Mouse (Mus musculus): ENCODE results near the gene Slc25a25.

Gene Slc25a25

GRCm38 (mm10) chr2:32459657-32460056 is 8.4 kb upstream of the Slc25a25 start:
- DNase-seq (ENCODE audit: low spot score in 2 of 2): no peak

DNA sequence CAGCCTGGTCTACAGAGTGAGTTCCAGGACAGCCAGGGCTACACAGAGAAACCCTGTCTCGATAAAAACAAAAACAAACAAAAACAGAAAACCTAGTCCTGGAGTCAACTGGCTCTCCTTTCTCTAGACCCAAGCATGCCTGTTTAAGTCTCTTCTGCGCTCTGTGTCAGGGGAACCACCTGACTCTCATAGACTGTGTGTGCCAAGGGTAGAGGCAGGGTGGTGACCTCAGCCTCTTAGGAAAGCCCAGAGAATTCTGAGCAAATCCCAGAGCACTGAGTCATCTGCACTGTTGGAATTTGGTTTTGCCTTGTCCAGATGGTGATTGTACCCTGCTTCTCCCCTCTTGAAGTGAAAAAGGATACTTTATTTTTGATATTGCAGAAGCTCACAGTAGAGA is 7.1 kb upstream of the Slc25a25 start:
- no peak for DNase-seq (ENCODE audit: low spot score in 2 of 2)

DNA sequence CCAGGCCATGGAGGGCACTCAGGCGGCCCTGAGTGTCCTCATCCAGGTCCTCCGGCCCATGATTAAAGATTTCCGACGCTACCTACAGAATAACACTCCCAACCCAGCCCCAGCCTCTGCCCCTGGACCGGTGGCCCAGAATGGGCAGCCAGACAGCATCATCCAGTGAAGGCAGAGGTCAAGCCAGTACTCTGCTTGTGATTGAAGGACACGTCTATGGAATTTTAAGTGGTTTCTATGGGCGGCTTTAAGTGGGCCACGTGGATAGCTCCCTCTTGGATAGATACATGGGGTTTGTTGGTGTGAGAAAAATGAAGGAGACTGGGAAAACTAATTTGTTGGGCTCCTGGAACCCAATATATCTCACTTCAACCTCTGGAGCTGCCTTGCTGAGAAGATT is 3.9 kb upstream of the Slc25a25 start:
- DNase-seq (ENCODE audit: low spot score in 2 of 2): no peak

DNA sequence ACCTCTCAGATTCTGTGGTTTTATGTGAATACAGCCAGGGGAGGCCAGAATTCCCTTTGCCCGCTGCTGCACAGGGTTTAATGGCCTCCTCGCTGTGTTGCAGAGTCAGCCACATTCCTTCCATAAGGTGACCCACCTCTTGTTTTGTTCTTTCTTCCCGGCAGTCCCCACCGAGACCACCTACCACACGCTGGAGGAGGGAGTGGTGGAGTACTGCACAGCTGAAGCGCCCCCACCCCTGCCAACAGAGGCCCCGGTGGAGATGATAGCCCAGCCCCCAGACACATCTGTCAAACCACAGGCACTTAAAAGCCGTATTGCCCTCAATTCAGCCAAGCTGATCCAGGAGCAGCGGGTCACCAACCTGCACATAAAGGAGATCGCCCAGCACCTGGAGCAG is 3.4 kb upstream of the Slc25a25 start:
- DNase-seq (ENCODE audit: low spot score in 2 of 2): no peak

- DNase-seq (ENCODE audit: low spot score in 2 of 2): no peak
Measured at GRCm38 (mm10) chr2:32453641-32454303, 2.5 kb upstream of the Slc25a25 start.

- no peak for DNase-seq (ENCODE audit: low spot score in 2 of 2)
Measured at GRCm38 (mm10) chr2:32452441-32452971, 1.3 kb upstream of the Slc25a25 start.

DNA sequence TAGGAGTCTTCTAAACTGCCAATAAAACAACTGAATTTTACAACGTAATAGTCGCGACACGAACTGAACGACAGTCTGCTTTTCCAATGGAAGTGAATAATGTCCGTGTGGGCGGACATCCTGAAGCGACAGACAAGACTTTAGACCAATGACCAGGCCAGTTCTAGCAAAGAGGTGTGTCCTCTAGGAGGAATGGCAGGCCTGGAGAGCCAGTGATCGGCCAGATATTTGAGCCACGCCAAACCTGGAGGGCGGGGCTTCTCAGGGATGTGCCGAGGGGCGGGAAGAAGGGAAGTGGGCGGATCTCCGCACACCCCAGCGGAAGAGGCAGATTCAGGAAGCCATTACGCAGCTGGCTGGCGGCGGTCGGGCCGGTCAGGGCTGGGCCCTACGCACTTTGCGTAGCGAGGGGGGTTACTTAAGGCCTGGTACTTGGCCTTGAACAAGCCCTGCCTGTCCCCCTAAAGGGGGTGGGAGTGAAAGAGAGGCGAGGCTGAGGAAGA is 676 bp upstream of the Slc25a25 start:
- DNase-seq (ENCODE audit: low spot score in 2 of 2): peak; percentile 98 to 99

GRCm38 (mm10) chr2:32449761-32450754 is 1.2 kb downstream of the Slc25a25 start, which contains the start of gene Naif1:
Gene Naif1, plus strand, starts transcription at chr2:32450457.
- peak in 1 of 2 experiments; percentile 52 for DNase-seq (ENCODE audit: low spot score in 2 of 2)

DNA sequence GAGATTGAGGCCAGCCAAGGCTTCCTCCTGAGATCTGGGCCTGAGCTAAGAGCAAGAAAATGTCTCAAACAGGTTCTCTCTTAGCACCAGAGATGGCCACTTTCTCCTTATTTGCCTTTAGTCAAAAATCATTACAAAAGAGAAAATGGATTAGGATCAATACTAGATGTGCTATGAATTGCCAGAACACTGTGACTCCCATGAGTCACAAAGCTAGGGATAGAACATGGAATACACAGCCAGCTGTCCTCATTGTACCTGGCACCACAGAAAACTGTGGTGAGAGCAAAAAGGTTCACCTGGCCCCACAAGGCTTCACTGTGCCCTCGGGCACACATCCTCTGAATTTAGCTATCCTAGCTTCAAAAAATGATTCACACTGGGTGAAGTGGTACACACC is 2.8 kb downstream of the Slc25a25 start:
- DNase-seq (ENCODE audit: low spot score in 2 of 2): no peak

- peak in 1 of 2 experiments; percentile 62 for DNase-seq (ENCODE audit: low spot score in 2 of 2)
Measured at GRCm38 (mm10) chr2:32447264-32447936, 3.8 kb downstream of the Slc25a25 start.

GRCm38 (mm10) chr2:32445535-32445934 is 5.7 kb downstream of the Slc25a25 start:
- no peak for DNase-seq (ENCODE audit: low spot score in 2 of 2)

DNA sequence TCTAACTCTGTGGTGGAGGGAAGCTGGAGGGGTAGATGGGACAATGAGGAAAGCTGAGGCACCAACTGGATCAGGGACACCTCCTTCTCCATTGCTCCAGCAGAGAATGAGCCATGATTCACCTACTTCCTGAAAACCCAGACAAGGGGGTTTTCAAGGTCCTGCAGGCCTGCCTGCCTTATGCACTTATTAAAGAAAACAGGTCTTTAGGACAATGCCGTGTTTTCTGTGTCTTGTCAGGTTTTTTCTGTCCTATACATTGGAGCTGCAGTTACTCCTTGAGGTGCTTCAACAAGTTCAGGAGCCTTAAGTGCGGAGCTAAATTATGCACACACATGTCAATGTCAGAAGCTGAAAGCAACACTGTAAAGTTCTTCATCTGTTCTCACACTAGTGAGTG is 9.7 kb downstream of the Slc25a25 start:
- DNase-seq (ENCODE audit: low spot score in 2 of 2): no peak

DNA sequence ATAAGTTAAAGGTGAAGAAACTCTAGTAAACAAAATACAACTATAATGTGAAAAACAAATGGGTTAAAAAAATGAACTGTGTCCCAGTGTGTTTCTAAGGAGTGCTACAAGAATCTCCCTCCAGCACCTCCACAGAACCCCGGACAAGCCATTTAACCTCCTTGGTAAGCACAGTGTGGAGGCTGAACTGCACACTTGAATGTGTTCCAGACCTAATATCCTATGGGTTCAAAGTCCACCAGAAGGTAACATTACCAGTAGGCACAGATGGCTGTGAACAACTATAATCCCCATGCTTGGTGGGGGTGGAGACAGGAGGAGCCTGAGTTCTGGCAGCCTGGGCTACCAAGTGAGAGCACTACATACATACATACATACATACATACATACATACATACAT is 10.6 kb downstream of the Slc25a25 start:
- DNase-seq (ENCODE audit: low spot score in 2 of 2): no peak

GRCm38 (mm10) chr2:32440164-32440563 is 11.1 kb downstream of the Slc25a25 start:
- no peak for DNase-seq (ENCODE audit: low spot score in 2 of 2)

GRCm38 (mm10) chr2:32439177-32439576 is 12.1 kb downstream of the Slc25a25 start:
- DNase-seq (ENCODE audit: low spot score in 2 of 2): no peak

DNA sequence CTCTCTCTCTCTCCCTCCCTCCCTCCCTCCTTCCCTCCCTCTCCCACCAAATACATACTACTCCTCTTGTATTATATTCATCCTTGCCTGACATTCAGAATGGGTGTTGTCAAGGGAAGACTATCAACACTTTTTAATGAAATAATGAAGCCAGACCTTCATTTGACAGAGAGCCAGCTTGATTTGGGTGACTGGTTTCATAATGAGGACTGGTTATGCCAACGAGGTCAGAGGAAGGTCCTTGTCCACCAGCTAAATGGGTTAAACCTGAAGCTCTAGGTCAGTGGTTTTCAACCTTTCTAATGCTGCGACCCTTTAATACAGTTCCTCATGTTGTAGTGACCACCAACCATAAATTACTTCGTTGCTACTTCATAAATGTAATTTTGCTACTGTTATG is 12.5 kb downstream of the Slc25a25 start:
- DNase-seq (ENCODE audit: low spot score in 2 of 2): no peak

GRCm38 (mm10) chr2:32437612-32438166 is 13.6 kb downstream of the Slc25a25 start:
- DNase-seq (ENCODE audit: low spot score in 2 of 2): no peak

GRCm38 (mm10) chr2:32436686-32437372 is 14.4 kb downstream of the Slc25a25 start:
- no peak for DNase-seq (ENCODE audit: low spot score in 2 of 2)

GRCm38 (mm10) chr2:32430701-32431676 is 20.3 kb downstream of the Slc25a25 start:
- DNase-seq (ENCODE audit: low spot score in 2 of 2): peak; percentile 86 to 92

Measured in right cerebral cortex, adult 2 months (tissue).